Mouse (Mus musculus): ENCODE measurements at regions not wholly inside any gene's neighbourhood (a gene's known extent, or its start where the extent isn't known, plus 50 kb on each side); places are given as distances from the start of the nearest gene placed in this dataset.
"Not testable (repeated sequence)": the region's sequence is repeated elsewhere in the genome, so short reads cannot be mapped to it uniquely, and the experiment has no call there.

- H3K4me3 ChIP-seq (ENCODE audit: control insufficient read depth in 1 of 2, insufficient read depth in 1 of 2, low read depth in 2 of 2, low read length in 2 of 2), result no peak overlapping the region
- no peaks in the 10 kb centered on the region for H3K36me3 ChIP-seq (ENCODE audit: control insufficient read depth in 1 of 2, insufficient read depth in 2 of 2, low read length in 2 of 2)
- H3K9ac ChIP-seq (ENCODE audit: control insufficient read depth, low read depth, low read length, poor library complexity, severe bottlenecking), result no peak overlapping the region
- no peaks in the 10 kb centered on the region for H3K9me3 ChIP-seq (replicated peaks; ENCODE audit: insufficient read depth, low read length)
- H3K79me2 ChIP-seq (ENCODE audit: control insufficient read depth, insufficient read depth, low read length, poor library complexity), result no peaks in the 10 kb centered on the region
- DNase-seq (ENCODE audit: low read depth, low spot score), result no peak
- no peak overlapping the region for H3K27ac ChIP-seq (ENCODE audit: control insufficient read depth, low read depth, low read length)
- no peaks in the 10 kb centered on the region for H3K4me1 ChIP-seq (ENCODE audit: control insufficient read depth in 1 of 2, insufficient read depth in 2 of 2, low read length in 2 of 2)
- no peaks in the 10 kb centered on the region for H3K27me3 ChIP-seq (ENCODE audit: control insufficient read depth in 1 of 2, insufficient read depth in 2 of 2, low read length in 2 of 2)
- no peak for TF ChIP-seq RAD21 (IDR thresholded peaks at IDR 0.05; ENCODE audit: low read depth, low read length)
- no peak for TF ChIP-seq E2F4 (IDR thresholded peaks at IDR 0.05; ENCODE audit: borderline replicate concordance, low read depth, low read length)
- TF ChIP-seq RCOR1 (IDR thresholded peaks at IDR 0.05; ENCODE audit: low read depth, low read length), result no peak
- TF ChIP-seq HCFC1 (IDR thresholded peaks at IDR 0.05; ENCODE audit: low read depth, low read length), result no peak
- no peak for TF ChIP-seq ELF1 (IDR thresholded peaks at IDR 0.05; ENCODE audit: low read depth, low read length)
- TF ChIP-seq ZKSCAN1 (IDR thresholded peaks at IDR 0.05; ENCODE audit: low read depth, low read length), result no peak
- TF ChIP-seq CTCF (IDR thresholded peaks at IDR 0.05 in 2 of 3, conservative IDR thresholded peaks at IDR 0.05 in 1 of 3; ENCODE audit: control insufficient read depth in 1 of 3, insufficient read depth in 1 of 3, low read depth in 2 of 3, low read length in 3 of 3, poor library complexity in 1 of 3, severe bottlenecking in 1 of 3), result no peak
- no peak for TF ChIP-seq ZMIZ1 (IDR thresholded peaks at IDR 0.05; ENCODE audit: low read depth, low read length)
- TF ChIP-seq USF1 (IDR thresholded peaks at IDR 0.05; ENCODE audit: low read depth, low read length), result no peak
- no peak for TF ChIP-seq CHD2 (IDR thresholded peaks at IDR 0.05; ENCODE audit: low read length)
- no peak for TF ChIP-seq EP300 (IDR thresholded peaks at IDR 0.05; ENCODE audit: low read depth in 1 of 2, low read length in 2 of 2)
- TF ChIP-seq USF2 (IDR thresholded peaks at IDR 0.05; ENCODE audit: borderline replicate concordance in 1 of 2, insufficient read depth in 1 of 2, low read depth in 1 of 2, low read length in 2 of 2), result no peak
- TF ChIP-seq MEF2A (IDR thresholded peaks at IDR 0.05; ENCODE audit: extremely low read depth, insufficient replicate concordance, low read depth, low read length, poor library complexity, severe bottlenecking), result no peak
- TF ChIP-seq MXI1 (IDR thresholded peaks at IDR 0.05; ENCODE audit: low read depth, low read length), result no peak
- TF ChIP-seq CHD1 (IDR thresholded peaks at IDR 0.05; ENCODE audit: low read depth, low read length), result no peak
- TF ChIP-seq MAFK (IDR thresholded peaks at IDR 0.05; ENCODE audit: borderline replicate concordance, low read depth, low read length), result no peak
- TF ChIP-seq TCF12 (IDR thresholded peaks at IDR 0.05; ENCODE audit: low read depth, low read length), result no peak
- no peak for TF ChIP-seq UBTF (IDR thresholded peaks at IDR 0.05; ENCODE audit: borderline replicate concordance, insufficient read depth, low read depth, low read length)
Observed at GRCm38 (mm10) chr12:115121259-115121658, 926.3 kb upstream of the Zfp386 start.

DNA sequence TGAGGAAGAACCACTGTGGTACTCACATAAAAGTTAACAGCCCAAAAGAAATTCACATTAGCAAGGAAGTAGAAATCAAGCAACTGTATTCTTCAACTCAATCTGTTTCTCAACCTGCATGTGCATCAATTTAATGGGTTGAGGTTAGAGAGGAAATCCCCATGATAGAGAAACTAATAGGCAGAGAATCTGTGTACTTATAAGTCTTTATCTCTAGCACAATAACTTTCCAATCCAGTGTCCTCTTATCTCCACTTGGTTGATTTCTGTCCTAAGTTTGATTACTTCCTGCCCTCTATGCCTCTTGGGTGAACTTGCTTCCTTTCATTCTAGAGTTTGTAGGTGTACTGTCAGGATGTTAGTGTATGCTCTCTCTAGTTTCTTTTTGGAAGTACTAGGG lies 925.6 kb upstream of the Zfp386 start:
- H3K27ac ChIP-seq (ENCODE audit: control insufficient read depth, low read depth, low read length), result no peak overlapping the region
- H3K79me2 ChIP-seq (ENCODE audit: control insufficient read depth, insufficient read depth, low read length, poor library complexity), result no peaks in the 10 kb centered on the region
- H3K27me3 ChIP-seq (ENCODE audit: control insufficient read depth in 1 of 2, insufficient read depth in 2 of 2, low read length in 2 of 2), result no peaks in the 10 kb centered on the region
- H3K36me3 ChIP-seq (ENCODE audit: control insufficient read depth in 1 of 2, insufficient read depth in 2 of 2, low read length in 2 of 2), result no peaks in the 10 kb centered on the region
- DNase-seq (ENCODE audit: low read depth, low spot score), result no peak
- H3K9ac ChIP-seq (ENCODE audit: control insufficient read depth, low read depth, low read length, poor library complexity, severe bottlenecking), result no peak overlapping the region
- H3K9me3 ChIP-seq (replicated peaks; ENCODE audit: insufficient read depth, low read length), result no peaks in the 10 kb centered on the region
- no peaks in the 10 kb centered on the region for H3K4me1 ChIP-seq (ENCODE audit: control insufficient read depth in 1 of 2, insufficient read depth in 2 of 2, low read length in 2 of 2)
- no peak overlapping the region for H3K4me3 ChIP-seq (ENCODE audit: control insufficient read depth in 1 of 2, insufficient read depth in 1 of 2, low read depth in 2 of 2, low read length in 2 of 2)
- TF ChIP-seq MYB (IDR thresholded peaks at IDR 0.05; ENCODE audit: low read depth, low read length) (no peak), RCOR1 (IDR thresholded peaks at IDR 0.05; ENCODE audit: low read depth, low read length) (no peak), EP300 (IDR thresholded peaks at IDR 0.05; ENCODE audit: low read depth in 1 of 2, low read length in 2 of 2) (no peak), MAX (IDR thresholded peaks at IDR 0.05; ENCODE audit: low read length) (no peak)

GRCm38 (mm10) chr12:115132930-115133329 lies 914.6 kb upstream of the Zfp386 start:
- not testable (repeated sequence) for DNase-seq (ENCODE audit: low read depth, low spot score); H3K9ac ChIP-seq (ENCODE audit: control insufficient read depth, low read depth, low read length, poor library complexity, severe bottlenecking); H3K9me3 ChIP-seq (replicated peaks; ENCODE audit: insufficient read depth, low read length); H3K4me1 ChIP-seq (ENCODE audit: control insufficient read depth in 1 of 2, insufficient read depth in 2 of 2, low read length in 2 of 2); H3K27me3 ChIP-seq (ENCODE audit: control insufficient read depth in 1 of 2, insufficient read depth in 2 of 2, low read length in 2 of 2); H3K4me3 ChIP-seq (ENCODE audit: control insufficient read depth in 1 of 2, insufficient read depth in 1 of 2, low read depth in 2 of 2, low read length in 2 of 2); H3K27ac ChIP-seq (ENCODE audit: control insufficient read depth, low read depth, low read length); H3K79me2 ChIP-seq (ENCODE audit: control insufficient read depth, insufficient read depth, low read length, poor library complexity); H3K36me3 ChIP-seq (ENCODE audit: control insufficient read depth in 1 of 2, insufficient read depth in 2 of 2, low read length in 2 of 2)

DNA sequence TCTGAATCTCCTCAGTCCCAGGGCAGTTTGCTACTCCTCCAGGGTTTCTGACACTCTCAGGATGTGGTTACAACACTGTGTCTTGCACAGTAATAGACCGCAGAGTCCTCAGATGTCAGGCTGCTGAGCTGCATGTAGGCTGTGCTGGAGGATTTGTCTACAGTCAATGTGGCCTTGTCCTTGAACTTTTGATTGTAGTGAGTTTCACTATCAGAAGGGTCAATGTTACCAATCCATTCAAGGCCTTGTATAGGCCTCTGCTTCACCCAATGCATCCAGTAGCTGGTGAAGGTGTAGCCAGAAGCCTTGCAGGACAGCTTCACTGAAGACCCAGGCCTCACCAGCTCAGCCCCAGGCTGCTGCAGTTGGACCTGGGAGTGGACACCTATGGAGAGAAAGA lies 902.1 kb upstream of the Zfp386 start:
- not testable (repeated sequence) for H3K4me1 ChIP-seq (ENCODE audit: control insufficient read depth in 1 of 2, insufficient read depth in 2 of 2, low read length in 2 of 2); H3K36me3 ChIP-seq (ENCODE audit: control insufficient read depth in 1 of 2, insufficient read depth in 2 of 2, low read length in 2 of 2)

More for the DNA sequence above, 902.1 kb upstream of the Zfp386 start:
- not testable (repeated sequence) for DNase-seq (ENCODE audit: low read depth, low spot score); H3K9ac ChIP-seq (ENCODE audit: control insufficient read depth, low read depth, low read length, poor library complexity, severe bottlenecking); H3K27ac ChIP-seq (ENCODE audit: control insufficient read depth, low read depth, low read length); H3K79me2 ChIP-seq (ENCODE audit: control insufficient read depth, insufficient read depth, low read length, poor library complexity); H3K4me3 ChIP-seq (ENCODE audit: control insufficient read depth in 1 of 2, insufficient read depth in 1 of 2, low read depth in 2 of 2, low read length in 2 of 2); H3K9me3 ChIP-seq (replicated peaks; ENCODE audit: insufficient read depth, low read length); H3K27me3 ChIP-seq (ENCODE audit: control insufficient read depth in 1 of 2, insufficient read depth in 2 of 2, low read length in 2 of 2)

Measured in MEL (cell line).